Mouse (Mus musculus) MEL (cell line): Measurements from ENCODE around the gene Klhl21.

ENCODE experiments used
- CTCF ChIP-seq, 3 experiments: IDR thresholded peaks in 2 of 3; conservative IDR thresholded peaks in 1 of 3; 2 replicates each; pipeline ENCODE4 v1.5.1; 2011 to 2012; ENCODE audit warnings: low read length in 3 of 3, low read depth in 2 of 3, mild to moderate bottlenecking in 2 of 3, improper control_type of control experiment in 1 of 3, inconsistent platforms in 1 of 3, mixed read lengths in 1 of 3, moderate library complexity in 1 of 3; ENCODE audit not compliant: control insufficient read depth in 1 of 3, insufficient read depth in 1 of 3, poor library complexity in 1 of 3, severe bottlenecking in 1 of 3
- EP300 ChIP-seq, 2 experiments: IDR thresholded peaks; 2 replicates each; pipeline ENCODE4 v1.6.1; 2011; ENCODE audit warnings: improper control_type of control experiment in 2 of 2, low read length in 2 of 2, low read depth in 1 of 2, mild to moderate bottlenecking in 1 of 2
- MYB ChIP-seq: IDR thresholded peaks from 2 replicates; pipeline ENCODE4 v1.6.1; 2011; ENCODE audit warnings: mild to moderate bottlenecking, low read depth, low read length, improper control_type of control experiment
- POLR2A ChIP-seq, 2 experiments: IDR thresholded peaks; 2 replicates each; pipeline ENCODE4 v1.6.1; 2011 to 2012; ENCODE audit warnings: low read length in 2 of 2, mild to moderate bottlenecking in 2 of 2, control low read depth in 1 of 2, improper control_type of control experiment in 1 of 2, low read depth in 1 of 2, moderate library complexity in 1 of 2; ENCODE audit not compliant: control insufficient read depth in 1 of 2, insufficient read depth in 1 of 2, poor library complexity in 1 of 2

GRCm38 (mm10) chr4:152000906-152001305, 7.7 kb upstream of the Klhl21 start:
- TF ChIP-seq CTCF (IDR thresholded peaks at IDR 0.05 in 2 of 3, conservative IDR thresholded peaks at IDR 0.05 in 1 of 3; ENCODE audit: control insufficient read depth in 1 of 3, insufficient read depth in 1 of 3, low read depth in 2 of 3, low read length in 3 of 3, poor library complexity in 1 of 3, severe bottlenecking in 1 of 3) = no peak
- no peak for TF ChIP-seq POLR2A (IDR thresholded peaks at IDR 0.05; ENCODE audit: control insufficient read depth in 1 of 2, insufficient read depth in 1 of 2, low read depth in 1 of 2, low read length in 2 of 2, poor library complexity in 1 of 2)
- TF ChIP-seq EP300 (IDR thresholded peaks at IDR 0.05; ENCODE audit: low read depth in 1 of 2, low read length in 2 of 2) = no peak
- no peak for TF ChIP-seq MYB
